Mouse (Mus musculus) adrenal gland, postnatal 36 days (tissue): ENCODE results near the gene Capn13. TPM values are rescaled to one million over a fixed set of nuclear protein-coding genes. Genes with fewer than 3 reads are reported as not detected.
"Not testable (repeated sequence)": the region's sequence is repeated elsewhere in the genome, so short reads cannot be mapped to it uniquely, and the experiment has no call there.

ENCODE experiments used
- DNase-seq, 2 experiments: peaks; one replicate each; pipeline ENCODE4 v3.0.0; 2021; ENCODE audit warnings: mixed read lengths in 1 of 2
- total RNA-seq, 2 experiments: library from RNA; stranded (reverse); gene quantifications; 2 replicates each; pipeline ENCODE4 v1.2.3; 2021

Gene Capn13
- total RNA-seq, 2 experiments from 2014 or later: not detected

- no peak for DNase-seq
Observed at GRCm38 (mm10) chr17:73342673-73343072, 58.0 kb downstream of the Capn13 start.

GRCm38 (mm10) chr17:73329071-73329470 is 71.6 kb downstream of the Capn13 start:
- no peak for DNase-seq

GRCm38 (mm10) chr17:73325314-73325713 is 75.4 kb downstream of the Capn13 start:
- no peak for DNase-seq

GRCm38 (mm10) chr17:73324732-73325131 is 75.9 kb downstream of the Capn13 start:
- DNase-seq: peak in 1 of 2 experiments; percentile 8

- DNase-seq: no peak
Observed at GRCm38 (mm10) chr17:73323981-73324380, 76.7 kb downstream of the Capn13 start.

GRCm38 (mm10) chr17:73314786-73315185 is 85.9 kb downstream of the Capn13 start:
- DNase-seq: peak; percentile 55 to 69

- no peak for DNase-seq
Observed at GRCm38 (mm10) chr17:73311491-73311890, 89.2 kb downstream of the Capn13 start.

GRCm38 (mm10) chr17:73308691-73309090 is 92.0 kb downstream of the Capn13 start:
- no peak for DNase-seq

GRCm38 (mm10) chr17:73306626-73307025 is 94.0 kb downstream of the Capn13 start:
- DNase-seq: no peak

GRCm38 (mm10) chr17:73305622-73306021 is 95.0 kb downstream of the Capn13 start:
- peak; percentile 49 to 69 for DNase-seq

- no peak for DNase-seq
Observed at GRCm38 (mm10) chr17:73304086-73304812, 96.4 kb downstream of the Capn13 start.

- DNase-seq: no peak
Observed at GRCm38 (mm10) chr17:73303676-73304075, 97.0 kb downstream of the Capn13 start.

- DNase-seq: peak; percentile 64 to 81
Observed at GRCm38 (mm10) chr17:73303217-73303616, 97.4 kb downstream of the Capn13 start.

GRCm38 (mm10) chr17:73302104-73302503 is 98.6 kb downstream of the Capn13 start:
- peak; percentile 79 to 83 for DNase-seq

- DNase-seq: peak; percentile 40 to 68
Observed at GRCm38 (mm10) chr17:73301258-73302050, 99.2 kb downstream of the Capn13 start.

GRCm38 (mm10) chr17:73300147-73300880 is 100.4 kb downstream of the Capn13 start:
- DNase-seq: no peak

- DNase-seq: no peak
Observed at GRCm38 (mm10) chr17:73298981-73299380, 101.7 kb downstream of the Capn13 start.

GRCm38 (mm10) chr17:73296855-73297254 is 103.8 kb downstream of the Capn13 start:
- DNase-seq: peak; percentile 69 to 76

GRCm38 (mm10) chr17:73293237-73293636 is 107.4 kb downstream of the Capn13 start:
- no peak for DNase-seq

- DNase-seq: no peak
Observed at GRCm38 (mm10) chr17:73284301-73284700, 116.4 kb downstream of the Capn13 start.

- not testable (repeated sequence) for DNase-seq
Observed at GRCm38 (mm10) chr17:73282702-73283101, 118.0 kb downstream of the Capn13 start.

- DNase-seq: no peak
Observed at GRCm38 (mm10) chr17:73277770-73278169, 122.9 kb downstream of the Capn13 start.

- DNase-seq: no peak
Observed at GRCm38 (mm10) chr17:73275066-73275465, 125.6 kb downstream of the Capn13 start.
